In genomic region chr10:115323295-115323694, GRCm38 (mm10) we compare ENCODE assay signal across 8 mouse cellular contexts. TPM values are rescaled to one million over a fixed set of nuclear protein-coding genes. Genes with fewer than 3 reads are reported as not detected.
DNase-seq lines count a peak whose midpoint lies in the region; ATAC-seq lines count a peak whose summit lies in the region.

No protein-coding gene starts in this region.

- no peak overlapping the region for H3K27ac ChIP-seq in forebrain, embryonic 16.5 days (ENCODE audit: low read length)
- no peak overlapping the region for H3K27ac ChIP-seq in limb, embryonic 10.5 days
- no peak overlapping the region for H3K27ac ChIP-seq in neural tube, embryonic 11.5 days (ENCODE audit: low read depth, low read length)

- no peaks in the 10 kb centered on the region for H3K36me3 ChIP-seq in forebrain, embryonic 16.5 days (ENCODE audit: control insufficient read depth, insufficient read depth)
- no peaks in the 10 kb centered on the region for H3K36me3 ChIP-seq in limb, embryonic 10.5 days
- no peaks in the 10 kb centered on the region for H3K36me3 ChIP-seq in neural tube, embryonic 11.5 days (ENCODE audit: control insufficient read depth, insufficient read depth, low read length)

- H3K4me3 ChIP-seq in forebrain, embryonic 16.5 days (replicated peaks; ENCODE audit: low read length) = no peak overlapping the region
- no peak overlapping the region for H3K4me3 ChIP-seq in limb, embryonic 10.5 days
- H3K4me3 ChIP-seq in neural tube, embryonic 11.5 days (ENCODE audit: low read depth, low read length) = no peak overlapping the region

- no peaks in the 10 kb centered on the region for H3K27me3 ChIP-seq in forebrain, embryonic 16.5 days (replicated peaks; ENCODE audit: control insufficient read depth, insufficient read depth, low read length)
- 0 out of 2 replicates have a peak, but pooled peaks cover 4% of the 10 kb centered on the region for H3K27me3 ChIP-seq in limb, embryonic 10.5 days (ENCODE audit: low read depth, poor library complexity, severe bottlenecking)
- H3K27me3 ChIP-seq in neural tube, embryonic 11.5 days (ENCODE audit: control insufficient read depth, insufficient read depth, low read length) = no peaks in the 10 kb centered on the region

- WGBS in forebrain, embryonic 16.5 days = 8% methylated on average over 6 of the region's 6 CpGs
- 13% methylated on average over 6 of the region's 6 CpGs for WGBS in limb, embryonic 10.5 days
- WGBS in neural tube, embryonic 11.5 days = 10% methylated on average over 6 of the region's 6 CpGs

- H3K4me2 ChIP-seq in forebrain, embryonic 16.5 days (ENCODE audit: low read length) = no peak overlapping the region
- no peak overlapping the region for H3K4me2 ChIP-seq in neural tube, embryonic 11.5 days (ENCODE audit: low read depth)

- peak; percentile 50 to 56 for DNase-seq in urinary bladder, adult 18-20 months (ENCODE audit: low spot score in 2 of 2)
- DNase-seq in urinary bladder, postnatal 10 days (ENCODE audit: low spot score) = no peak
- peak; percentile 65 for DNase-seq in cerebellum, adult 11 months
- peak; percentile 89 for DNase-seq in induced T-regulatory cell, adult 2 months (ENCODE audit: low read depth)
- peak; percentile 80 for DNase-seq in limb, embryonic 10.5 days (ENCODE audit: low spot score)
- peak; percentile 75 for DNase-seq in neural tube, embryonic 11.5 days (ENCODE audit: low spot score)
- peak; percentile 36 to 40 for DNase-seq in thymus, adult 18-20 months

- H3K9ac ChIP-seq in forebrain, embryonic 16.5 days (replicated peaks; ENCODE audit: low read depth, low read length) = no peak overlapping the region
- no peak overlapping the region for H3K9ac ChIP-seq in neural tube, embryonic 11.5 days (ENCODE audit: low read length)

- peak; percentile 59; the same call in 1 of the 2 replicates for ATAC-seq in forebrain, embryonic 16.5 days
- no peak for ATAC-seq in neural tube, embryonic 11.5 days (ENCODE audit: insufficient read depth, low FRiP score, low TSS enrichment)

- no peaks in the 10 kb centered on the region for H3K4me1 ChIP-seq in forebrain, embryonic 16.5 days (replicated peaks; ENCODE audit: control insufficient read depth, insufficient read depth, low read length)
- H3K4me1 ChIP-seq in limb, embryonic 10.5 days = 0 out of 2 replicates have a peak, but pooled peaks cover 6% of the 10 kb centered on the region
- no peaks in the 10 kb centered on the region for H3K4me1 ChIP-seq in neural tube, embryonic 11.5 days (ENCODE audit: control insufficient read depth, insufficient read depth, low read length)

- H3K9me3 ChIP-seq in forebrain, embryonic 16.5 days (ENCODE audit: control insufficient read depth, low read length) = no peaks in the 10 kb centered on the region
- H3K9me3 ChIP-seq in limb, embryonic 10.5 days (replicated peaks) = no peaks in the 10 kb centered on the region
- no peaks in the 10 kb centered on the region for H3K9me3 ChIP-seq in neural tube, embryonic 11.5 days (ENCODE audit: control insufficient read depth, low read length)

RNA-seq across cellular contexts. Expression of gene Rab21, which starts 7.9 kb away (rescaled TPM):
- 5.1 and 6.0 TPM in 2 replicates for polyA plus RNA-seq in forebrain, embryonic 16.5 days (2015; fragmentation: Nextera tagmentation; extraction: Ambion mirVana)
- polyA plus RNA-seq in limb, embryonic 10.5 days (2016; fragmentation: Nextera tagmentation; extraction: Ambion mirVana) = 2.2 and 2.6 TPM in 2 replicates
- polyA plus RNA-seq in neural tube, embryonic 11.5 days (2014; fragmentation: Nextera tagmentation; extraction: Ambion mirVana) = 19.2 and 19.8 TPM in 2 replicates

RNA-seq across cellular contexts. Expression of gene Tmem19, which starts 39.0 kb away (rescaled TPM):
- polyA plus RNA-seq in forebrain, embryonic 16.5 days (2015; fragmentation: Nextera tagmentation; extraction: Ambion mirVana) = 40.8 and 43.9 TPM in 2 replicates
- polyA plus RNA-seq in limb, embryonic 10.5 days (2016; fragmentation: Nextera tagmentation; extraction: Ambion mirVana) = 21.2 and 26.2 TPM in 2 replicates
- 36.7 and 39.7 TPM in 2 replicates for polyA plus RNA-seq in neural tube, embryonic 11.5 days (2014; fragmentation: Nextera tagmentation; extraction: Ambion mirVana)
